Mouse (Mus musculus) lung, embryonic 15.5 days (tissue): ENCODE results near the gene Pecr. TPM values are rescaled to one million over a fixed set of nuclear protein-coding genes. Genes with fewer than 3 reads are reported as not detected.
"Not testable (repeated sequence)": the region's sequence is repeated elsewhere in the genome, so short reads cannot be mapped to it uniquely, and the experiment has no call there.

Experiments
- ATAC-seq: fragments of 200-750 bp; cut with Nextera tagmentation; 2 replicates; pipeline ENCODE4 v1.8.0; 2017; ENCODE audit warnings: moderate number of reproducible peaks, borderline replicate concordance; ENCODE audit not compliant: low FRiP score, low TSS enrichment; ENCODE audit errors: extremely low read depth
- H3K27ac ChIP-seq: fragments of 300-500 bp; sonication (generic); 2 replicates; pipeline ENCODE4 v1.5.1; 2015; ENCODE audit warnings: moderate library complexity, mild to moderate bottlenecking, inconsistent platforms
- H3K27me3 ChIP-seq: fragments of 300-500 bp; sonication (generic); 2 replicates; pipeline ENCODE4 v1.6.1; 2015; ENCODE audit warnings: inconsistent platforms
- H3K36me3 ChIP-seq: fragments of 300-500 bp; sonication (generic); 2 replicates; pipeline ENCODE4 v1.6.1; 2015; ENCODE audit warnings: inconsistent platforms
- H3K4me1 ChIP-seq: fragments of 300-500 bp; sonication (generic); 2 replicates; pipeline ENCODE4 v1.6.1; 2015; ENCODE audit warnings: inconsistent platforms
- H3K4me2 ChIP-seq: fragments of 300-500 bp; sonication (generic); 2 replicates; pipeline ENCODE4 v1.6.1; 2015; ENCODE audit warnings: inconsistent platforms, mild to moderate bottlenecking, moderate library complexity
- H3K4me3 ChIP-seq: fragments of 300-500 bp; sonication (generic); 2 replicates; pipeline ENCODE4 v1.5.1; 2015; ENCODE audit warnings: mild to moderate bottlenecking, inconsistent platforms
- H3K9ac ChIP-seq: fragments of 300-500 bp; sonication (generic); 2 replicates; pipeline ENCODE4 v1.6.1; 2015; ENCODE audit warnings: inconsistent platforms
- H3K9me3 ChIP-seq: fragments of 300-500 bp; sonication (generic); 2 replicates; pipeline ENCODE4 v1.6.1; 2016; ENCODE audit warnings: inconsistent platforms
- WGBS: fragments of 180-500 bp; shearing (Covaris S2); methylation state at CpG from one replicate; pipeline ENCODE4 v1.1.7; 2015; 5-methylcytosine and 5-hydroxymethylcytosine counted together
- polyA plus RNA-seq: library from polyadenylated mRNA; unstranded; fragments of >200 nt; fragmentation: Nextera tagmentation; extraction: Ambion mirVana; gene quantifications from 2 replicates; pipeline ENCODE4 v1.2.1, GENCODE M21; 2015

Pecr gene
- polyA plus RNA-seq, 1 experiment from 2014 or later, result 23.0 TPM

- no peaks in the 10 kb centered on the region for H3K4me1 ChIP-seq
- ATAC-seq, result peak; percentile 87
- no peak overlapping the region for H3K27ac ChIP-seq
- H3K36me3 ChIP-seq, result no peaks in the 10 kb centered on the region
- H3K4me3 ChIP-seq, result peak overlapping the region; percentile 52
- H3K9me3 ChIP-seq, result no peaks in the 10 kb centered on the region
- H3K27me3 ChIP-seq, result peaks cover 28% of the 10 kb centered on the region
- H3K4me2 ChIP-seq, result peak overlapping the region; percentile 73
- under 1% methylated on average over 11 of the region's 18 CpGs for WGBS
- no peak overlapping the region for H3K9ac ChIP-seq
Measured at GRCm38 (mm10) chr1:72226172-72226886, 57.8 kb downstream of the Pecr start.

GRCm38 (mm10) chr1:72225720-72226171, 58.4 kb downstream of the Pecr start:
- peak; percentile 89 for ATAC-seq
- H3K4me2 ChIP-seq, result peak overlapping the region; percentile 73
- peak overlapping the region; percentile 36 for H3K9ac ChIP-seq
- under 1% methylated on average over 25 of the region's 31 CpGs for WGBS
- not testable (repeated sequence) for H3K36me3 ChIP-seq, H3K9me3 ChIP-seq, H3K4me1 ChIP-seq
- H3K4me3 ChIP-seq, result peak overlapping the region; percentile 52
- H3K27ac ChIP-seq, result 0 out of 2 replicates have a peak overlapping the region, but pooled peaks have one; percentile 33
- H3K27me3 ChIP-seq, result peaks cover 31% of the 10 kb centered on the region

- peak overlapping the region; percentile 36 for H3K9ac ChIP-seq
- H3K4me3 ChIP-seq, result peak overlapping the region; percentile 52
- H3K36me3 ChIP-seq, result no peaks in the 10 kb centered on the region
- 6% methylated on average over 13 of the region's 13 CpGs for WGBS
- H3K27me3 ChIP-seq, result peaks cover 32% of the 10 kb centered on the region
- H3K9me3 ChIP-seq, result no peaks in the 10 kb centered on the region
- ATAC-seq, result no peak
- peak overlapping the region; percentile 73 for H3K4me2 ChIP-seq
- H3K4me1 ChIP-seq, result no peaks in the 10 kb centered on the region
- H3K27ac ChIP-seq, result 0 out of 2 replicates have a peak overlapping the region, but pooled peaks have one; percentile 33
Measured at GRCm38 (mm10) chr1:72225054-72225718, 58.9 kb downstream of the Pecr start.

GRCm38 (mm10) chr1:72220008-72220407, 64.1 kb downstream of the Pecr start:
- H3K4me2 ChIP-seq, result no peak overlapping the region
- peaks cover 26% of the 10 kb centered on the region for H3K27me3 ChIP-seq
- 22% methylated on average over 4 of the region's 4 CpGs for WGBS
- no peaks in the 10 kb centered on the region for H3K36me3 ChIP-seq
- no peak overlapping the region for H3K4me3 ChIP-seq
- ATAC-seq, result no peak
- no peak overlapping the region for H3K27ac ChIP-seq
- H3K9me3 ChIP-seq, result no peaks in the 10 kb centered on the region
- H3K9ac ChIP-seq, result no peak overlapping the region
- no peaks in the 10 kb centered on the region for H3K4me1 ChIP-seq

- Histone ChIP-seq H3K27me3 (peaks cover 18% of the 10 kb centered on the region), H3K27ac (no peak overlapping the region), H3K9me3 (no peaks in the 10 kb centered on the region), H3K9ac (no peak overlapping the region), H3K4me2 (no peak overlapping the region), H3K4me3 (no peak overlapping the region), H3K4me1 (no peaks in the 10 kb centered on the region), H3K36me3 (no peaks in the 10 kb centered on the region)
- no peak for ATAC-seq
- 18% methylated on average over 2 of the region's 2 CpGs for WGBS
Measured at GRCm38 (mm10) chr1:72219116-72219515, 65.0 kb downstream of the Pecr start.

GRCm38 (mm10) chr1:72218626-72219025, 65.5 kb downstream of the Pecr start:
- H3K27ac ChIP-seq, result no peak overlapping the region
- peaks cover 13% of the 10 kb centered on the region; the same call in 1 of the 2 replicates for H3K27me3 ChIP-seq
- H3K9ac ChIP-seq, result no peak overlapping the region
- no peaks in the 10 kb centered on the region for H3K9me3 ChIP-seq
- ATAC-seq, result no peak
- H3K4me2 ChIP-seq, result no peak overlapping the region
- no peaks in the 10 kb centered on the region for H3K4me1 ChIP-seq
- H3K4me3 ChIP-seq, result no peak overlapping the region
- no peaks in the 10 kb centered on the region for H3K36me3 ChIP-seq
- WGBS, result 29% methylated on average over 2 of the region's 2 CpGs

- Histone ChIP-seq H3K36me3 (no peaks in the 10 kb centered on the region), H3K9ac (no peak overlapping the region), H3K27me3 (0 out of 2 replicates have a peak, but pooled peaks cover 5% of the 10 kb centered on the region), H3K4me3 (no peak overlapping the region), H3K9me3 (no peaks in the 10 kb centered on the region), H3K4me1 (no peaks in the 10 kb centered on the region), H3K27ac (no peak overlapping the region), H3K4me2 (no peak overlapping the region)
- 82% methylated on average over 7 of the region's 7 CpGs for WGBS
- no peak for ATAC-seq
Measured at GRCm38 (mm10) chr1:72216761-72217160, 67.4 kb downstream of the Pecr start.

- no peak overlapping the region for H3K9ac ChIP-seq
- H3K4me3 ChIP-seq, result no peak overlapping the region
- no peaks in the 10 kb centered on the region for H3K36me3 ChIP-seq
- H3K4me2 ChIP-seq, result no peak overlapping the region
- H3K9me3 ChIP-seq, result no peaks in the 10 kb centered on the region
- no peak overlapping the region for H3K27ac ChIP-seq
- ATAC-seq, result no peak
- WGBS, result 62% methylated on average over 4 of the region's 4 CpGs
- H3K27me3 ChIP-seq, result no peaks in the 10 kb centered on the region; the same call in 1 of the 2 replicates
- 0 out of 2 replicates have a peak, but pooled peaks cover 4% of the 10 kb centered on the region for H3K4me1 ChIP-seq
Measured at GRCm38 (mm10) chr1:72215174-72215573, 68.9 kb downstream of the Pecr start.

- H3K9me3 ChIP-seq, result no peaks in the 10 kb centered on the region
- peaks cover 4% of the 10 kb centered on the region; the same call in 1 of the 2 replicates for H3K27me3 ChIP-seq
- no peak overlapping the region for H3K4me2 ChIP-seq
- 0 out of 2 replicates have a peak, but pooled peaks cover 4% of the 10 kb centered on the region for H3K4me1 ChIP-seq
- H3K27ac ChIP-seq, result no peak overlapping the region
- no peak overlapping the region for H3K9ac ChIP-seq
- H3K4me3 ChIP-seq, result no peak overlapping the region
- ATAC-seq, result no peak
- 65% methylated on average over 7 of the region's 7 CpGs for WGBS
- no peaks in the 10 kb centered on the region for H3K36me3 ChIP-seq
Measured at GRCm38 (mm10) chr1:72214470-72214961, 69.6 kb downstream of the Pecr start.

GRCm38 (mm10) chr1:72213954-72214353, 70.2 kb downstream of the Pecr start:
- 0 out of 2 replicates have a peak, but pooled peaks cover 4% of the 10 kb centered on the region for H3K4me1 ChIP-seq
- H3K4me2 ChIP-seq, result no peak overlapping the region
- H3K36me3 ChIP-seq, result no peaks in the 10 kb centered on the region
- H3K9me3 ChIP-seq, result no peaks in the 10 kb centered on the region
- no peak overlapping the region for H3K9ac ChIP-seq
- peaks cover 8% of the 10 kb centered on the region; the same call in 1 of the 2 replicates for H3K27me3 ChIP-seq
- no peak for ATAC-seq
- H3K27ac ChIP-seq, result no peak overlapping the region
- over 99% methylated on average over 3 of the region's 3 CpGs for WGBS
- no peak overlapping the region for H3K4me3 ChIP-seq

GRCm38 (mm10) chr1:72211701-72212699, 72.1 kb downstream of the Pecr start, which contains the start of gene Mreg:
TSS of gene Mreg (minus strand) at chr1:72212307.
- no peaks in the 10 kb centered on the region for H3K36me3 ChIP-seq
- peaks cover 8% of the 10 kb centered on the region; the same call in 1 of the 2 replicates for H3K27me3 ChIP-seq
- peak; percentile 83; the same call in 1 of the 2 replicates for ATAC-seq
- under 1% methylated on average over 87 of the region's 89 CpGs for WGBS
- H3K4me2 ChIP-seq, result peak within 1 kb of the TSS; percentile 99
- no peaks in the 10 kb centered on the region for H3K9me3 ChIP-seq
- H3K4me1 ChIP-seq, result 0 out of 2 replicates have a peak, but pooled peaks cover 4% of the 10 kb centered on the region
- H3K9ac ChIP-seq, result peak within 1 kb of the TSS; percentile 63
- H3K27ac ChIP-seq, result no peak within 1 kb of the TSS
- H3K4me3 ChIP-seq, result peak within 1 kb of the TSS; percentile 72
